Mouse (Mus musculus): ENCODE measurements around the gene She. TPM values are rescaled to one million over a fixed set of nuclear protein-coding genes. Genes with fewer than 3 reads are reported as not detected.
"Not testable (repeated sequence)": the region's sequence is repeated elsewhere in the genome, so short reads cannot be mapped to it uniquely, and the experiment has no call there.

Gene She
- polyA plus RNA-seq (2012; rRNA removed): 0.60 and 0.86 TPM in 2 replicates

- WGBS: 4% methylated on average over 94 of the region's 96 CpGs
- no peak for DNase-seq (ENCODE audit: low read depth, low spot score)
These were observed at the start of gene She for GRCm38 (mm10) chr3:89830815-89831591. TSS of gene She (plus strand) at chr3:89831370.

GRCm38 (mm10) chr3:89781640-89782039, 49.5 kb upstream of the She start:
- DNase-seq (ENCODE audit: low read depth, low spot score): no peak
- WGBS: 63% methylated on average over 5 of the region's 5 CpGs

GRCm38 (mm10) chr3:89784991-89785753, 46.0 kb upstream of the She start:
- DNase-seq (ENCODE audit: low read depth, low spot score): no peak
- 11% methylated on average over 11 of the region's 11 CpGs for WGBS

GRCm38 (mm10) chr3:89786275-89786674, 44.9 kb upstream of the She start:
- WGBS: 90% methylated on average over 6 of the region's 6 CpGs
- DNase-seq (ENCODE audit: low read depth, low spot score): no peak

- WGBS: 75% methylated on average over 16 of the region's 16 CpGs
These were observed 42.4 kb upstream of the She start for GRCm38 (mm10) chr3:89788680-89789352.

DNA sequence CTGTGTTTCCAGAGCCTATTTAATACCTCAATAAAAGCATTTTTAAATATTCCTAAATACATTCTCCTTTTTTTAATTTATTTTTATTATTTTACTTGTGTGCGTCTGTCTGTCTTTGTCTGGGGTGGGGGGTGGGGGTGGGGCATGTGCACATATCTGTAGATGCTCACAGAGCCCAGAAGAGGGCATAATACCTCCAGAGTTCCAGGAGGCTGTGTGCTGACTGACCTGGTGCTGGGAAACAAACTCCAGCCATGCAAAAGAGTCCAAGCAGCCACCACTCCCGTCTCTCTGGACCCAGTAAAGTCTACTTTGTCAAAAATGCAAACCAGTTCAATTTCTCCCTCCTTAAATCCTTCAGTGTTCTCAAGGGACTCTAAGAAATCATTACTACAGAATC, 36.6 kb upstream of the She start:
- WGBS: 68% methylated on average over 2 of the region's 2 CpGs
- DNase-seq (ENCODE audit: low read depth, low spot score): no peak

More at GRCm38 (mm10) chr3:89788680-89789352, 42.4 kb upstream of the She start:
- DNase-seq (ENCODE audit: low read depth, low spot score): no peak

DNA sequence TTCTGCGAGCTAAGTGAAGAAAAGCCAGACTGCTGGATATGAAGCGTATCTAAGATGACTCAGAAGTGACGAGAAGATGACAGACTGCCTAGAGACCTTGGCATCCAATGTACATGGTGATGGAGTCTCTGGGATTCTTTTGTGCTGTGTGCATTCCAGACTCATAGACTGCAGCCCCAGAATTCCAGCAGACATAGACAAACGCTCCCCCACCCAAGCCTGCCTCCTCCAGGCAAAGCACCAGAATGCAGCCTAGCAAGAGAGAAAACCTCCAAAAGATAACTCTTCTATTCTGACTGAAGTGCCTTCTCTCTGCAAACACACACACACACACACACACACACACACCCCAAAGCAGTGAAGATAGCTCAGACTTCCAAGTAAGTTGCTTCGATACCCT, 35.4 kb upstream of the She start:
- WGBS: 45% methylated on average over 5 of the region's 5 CpGs

GRCm38 (mm10) chr3:89796358-89796757, 34.8 kb upstream of the She start:
- 32% methylated on average over 4 of the region's 4 CpGs for WGBS
- DNase-seq (ENCODE audit: low read depth, low spot score): no peak

More for the DNA sequence above, 35.4 kb upstream of the She start:
- DNase-seq (ENCODE audit: low read depth, low spot score): no peak

DNA sequence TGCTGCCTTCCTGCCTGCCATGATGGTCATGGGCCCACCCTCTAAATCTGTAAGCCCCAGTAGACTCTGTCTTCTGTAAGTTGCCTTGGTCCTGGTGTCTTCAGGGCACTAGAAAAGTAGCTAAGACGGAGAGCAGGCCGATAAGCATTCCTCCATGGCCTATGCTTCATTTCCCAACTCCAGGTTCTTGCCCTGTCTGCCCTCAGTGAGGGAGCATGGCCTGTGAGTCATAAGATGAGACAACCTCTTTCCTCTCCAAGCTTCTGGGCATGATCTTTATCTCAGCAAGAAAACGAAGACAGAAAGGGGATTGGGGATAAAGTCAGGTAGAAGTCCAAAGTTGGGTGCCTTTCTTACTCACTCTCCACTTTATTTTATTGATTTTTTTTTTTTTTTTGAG, 32.7 kb upstream of the She start:
- 70% methylated on average over 3 of the region's 3 CpGs for WGBS
- no peak for DNase-seq (ENCODE audit: low read depth, low spot score)

DNA sequence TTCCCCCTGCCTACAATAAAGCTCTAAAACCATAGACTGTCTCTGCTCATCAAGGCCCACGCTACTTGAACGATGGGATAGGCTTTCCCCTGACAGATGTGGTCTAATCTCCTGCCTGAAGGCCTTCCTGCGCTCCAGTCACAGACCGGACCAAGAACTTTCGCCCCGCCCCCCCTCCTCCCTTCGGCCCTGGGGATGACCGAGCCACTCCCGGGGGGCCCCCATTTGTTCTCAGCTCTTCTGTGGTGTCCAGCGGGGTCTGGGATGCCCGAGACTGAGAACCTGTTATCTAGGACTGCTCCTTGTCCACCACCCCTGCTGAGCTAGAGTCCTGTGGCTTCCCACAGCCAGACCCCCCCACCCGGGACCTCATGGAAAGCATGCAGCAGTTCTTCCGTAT, 31.7 kb upstream of the She start:
- no peak for DNase-seq (ENCODE audit: low read depth, low spot score)
- 36% methylated on average over 13 of the region's 13 CpGs for WGBS

DNA sequence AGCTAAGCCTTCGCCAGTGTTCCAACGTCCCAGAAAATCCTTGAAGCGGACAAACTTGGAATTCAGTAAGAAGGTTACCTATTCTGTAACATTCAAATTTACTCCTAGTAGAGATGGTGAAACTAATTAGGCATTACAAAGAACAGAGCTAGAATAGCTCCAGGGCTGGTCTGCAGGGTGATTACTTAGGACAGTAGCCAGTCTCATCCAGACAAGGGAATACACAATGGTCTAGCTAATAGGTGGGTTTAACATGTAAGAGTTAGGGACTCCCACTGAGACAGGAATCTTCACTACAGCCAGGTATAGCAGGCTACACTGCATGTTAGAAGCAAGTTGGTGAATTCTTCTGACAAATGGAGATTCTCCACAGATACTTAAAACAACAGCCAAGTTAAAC, 31.1 kb upstream of the She start:
- not testable (repeated sequence) for DNase-seq (ENCODE audit: low read depth, low spot score)
- 79% methylated on average over 3 of the region's 3 CpGs for WGBS

DNA sequence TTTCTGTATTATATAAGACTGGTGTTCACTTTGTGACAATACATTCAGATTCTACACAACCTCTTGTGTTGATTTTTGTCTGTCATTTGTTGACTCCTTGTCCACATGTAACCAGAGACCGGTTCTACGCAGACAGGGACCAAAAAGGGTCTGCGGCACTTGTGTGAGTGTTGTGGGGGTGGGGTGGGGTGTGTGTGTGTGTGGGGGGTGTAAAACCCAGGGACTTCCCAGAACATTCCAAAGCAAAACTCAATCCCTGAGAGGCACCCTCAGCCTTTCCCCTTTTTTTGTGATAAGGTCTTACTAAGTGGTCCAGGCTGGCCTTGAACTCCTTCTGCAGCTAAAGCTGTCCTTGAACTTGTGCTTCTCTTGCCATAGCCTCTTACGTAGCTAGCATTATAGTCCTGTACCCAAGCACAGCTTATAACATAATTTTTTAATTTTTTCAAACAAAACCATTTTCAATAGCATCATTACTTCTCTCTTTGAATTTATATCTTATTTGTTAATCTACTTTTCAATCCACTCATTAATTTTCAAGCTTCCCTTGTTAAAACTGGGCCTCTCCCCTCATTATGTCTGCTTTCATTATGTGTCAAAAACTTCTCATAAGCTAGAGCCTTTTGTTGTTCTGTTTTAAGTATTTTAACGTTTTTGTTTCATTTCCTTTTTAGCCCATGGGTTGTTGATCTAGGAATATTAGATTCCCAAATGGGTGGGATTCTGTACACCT, 30.2 kb upstream of the She start:
- WGBS: 74% methylated on average over 5 of the region's 5 CpGs
- no peak for DNase-seq (ENCODE audit: low read depth, low spot score)

- WGBS: under 1% methylated on average over 3 of the region's 3 CpGs
- DNase-seq (ENCODE audit: low read depth, low spot score): peak; percentile 11
These were observed 29.7 kb upstream of the She start for GRCm38 (mm10) chr3:89801507-89801847.

DNA sequence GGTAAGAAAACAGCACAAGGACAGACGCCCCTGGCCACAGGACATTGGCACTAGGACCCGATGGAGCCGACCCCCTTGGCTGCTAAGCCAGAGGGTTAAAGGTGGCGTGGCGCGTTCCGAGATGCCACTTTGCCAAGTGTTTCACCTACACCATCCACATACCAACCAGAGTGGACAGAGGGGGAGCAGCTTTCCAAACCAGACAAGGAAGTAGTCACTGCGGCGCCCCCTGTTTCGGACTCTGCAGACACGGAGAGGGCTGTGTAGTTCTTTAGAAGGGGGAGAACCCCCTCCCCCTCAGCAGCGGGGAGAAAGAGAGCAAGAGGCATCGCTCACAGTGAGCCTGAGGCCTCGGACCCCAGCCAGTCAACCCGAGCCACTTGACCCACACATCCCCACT, 28.3 kb upstream of the She start:
- no peak for DNase-seq (ENCODE audit: low read depth, low spot score)
- 80% methylated on average over 15 of the region's 15 CpGs for WGBS

GRCm38 (mm10) chr3:89805179-89805578, 26.0 kb upstream of the She start:
- WGBS: 70% methylated on average over 4 of the region's 4 CpGs
- no peak for DNase-seq (ENCODE audit: low read depth, low spot score)

DNA sequence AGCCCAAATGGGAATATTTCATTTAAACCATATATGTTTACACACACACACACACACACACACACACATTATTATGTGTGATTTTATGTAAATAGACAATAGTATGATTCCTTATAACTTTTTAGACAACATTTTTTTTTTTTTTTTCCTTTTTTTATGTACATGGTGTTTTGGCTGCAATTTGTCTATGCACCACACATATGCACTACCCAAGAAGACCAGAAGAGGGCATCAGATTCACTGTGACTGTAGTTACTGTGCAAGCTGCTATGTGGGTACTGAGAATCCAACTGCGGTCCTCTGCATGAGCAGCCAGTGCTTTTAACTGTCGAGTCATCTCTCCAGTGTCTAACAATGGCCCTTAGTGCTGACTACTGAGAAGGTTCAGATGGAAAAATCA, 24.4 kb upstream of the She start:
- DNase-seq (ENCODE audit: low read depth, low spot score): no peak
- WGBS: 92% methylated on average over 2 of the region's 2 CpGs

- no peak for DNase-seq (ENCODE audit: low read depth, low spot score)
- WGBS: 95% methylated on average over 3 of the region's 3 CpGs
These were observed 24.0 kb upstream of the She start for GRCm38 (mm10) chr3:89807171-89807570.

DNA sequence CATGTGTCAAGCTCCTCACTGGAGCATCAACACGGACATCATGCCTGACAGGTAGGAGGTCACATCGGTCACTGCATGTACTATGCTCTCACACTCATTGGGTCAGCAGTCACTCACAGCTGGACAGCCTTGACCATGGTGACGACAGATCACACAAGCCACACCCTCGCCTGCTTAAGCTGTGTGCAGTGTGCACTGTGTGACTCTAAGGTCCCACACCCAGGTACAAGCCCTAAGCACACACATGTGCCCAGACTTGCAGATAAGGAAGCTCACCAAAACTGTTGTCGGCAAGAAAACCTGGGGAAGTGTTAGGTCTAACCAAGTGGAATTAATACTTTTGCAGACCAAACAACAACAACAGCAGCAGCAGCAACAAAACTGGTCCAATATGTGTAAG, 23.3 kb upstream of the She start:
- 40% methylated on average over 5 of the region's 5 CpGs for WGBS
- peak; percentile 27 for DNase-seq (ENCODE audit: low read depth, low spot score)

DNA sequence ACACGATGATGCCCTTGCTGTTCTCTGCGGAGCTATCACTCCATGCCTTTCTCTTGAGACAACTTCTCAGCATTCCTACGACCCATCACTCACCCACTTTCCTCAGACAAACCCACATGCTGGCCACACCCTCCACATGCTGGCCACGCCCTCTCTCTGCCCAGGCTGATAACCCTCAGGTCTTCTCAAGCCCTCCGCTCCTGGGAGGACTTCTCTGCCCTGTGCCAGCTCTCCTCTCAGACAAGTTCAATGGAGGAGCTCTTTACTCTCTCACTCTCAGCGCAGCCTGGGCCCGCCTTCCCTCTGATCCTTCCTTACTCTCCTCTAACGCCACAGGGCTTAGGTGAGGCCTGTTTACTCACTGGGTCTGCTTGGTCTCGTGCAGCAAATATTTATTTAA, 22.5 kb upstream of the She start:
- no peak for DNase-seq (ENCODE audit: low read depth, low spot score)

DNA sequence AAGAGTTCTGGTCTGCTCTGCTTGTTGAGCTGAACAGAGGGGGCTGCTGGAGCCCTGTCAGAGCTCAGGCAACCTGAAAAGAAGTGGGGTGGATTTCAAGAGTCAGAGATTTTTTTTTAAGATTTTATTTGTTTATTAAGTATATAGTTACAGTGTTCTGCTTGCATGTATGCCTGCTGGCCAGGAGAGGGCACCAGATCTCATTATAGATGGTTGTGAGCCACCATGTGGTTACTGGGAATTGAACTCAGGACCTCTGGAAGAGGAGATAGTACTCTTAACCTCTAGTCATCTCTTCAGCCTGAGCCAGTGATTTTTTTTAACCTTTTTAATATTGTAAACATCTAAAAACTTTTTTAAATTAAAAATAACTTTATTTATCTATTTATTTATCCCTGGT, 20.3 kb upstream of the She start:
- no peak for DNase-seq (ENCODE audit: low read depth, low spot score)

More for the DNA sequence above, 22.5 kb upstream of the She start:
- WGBS: 38% methylated on average over 9 of the region's 9 CpGs
